Mouse (Mus musculus) liver, embryonic 14.5 days (tissue): ENCODE data around the gene Znrf3.

Experiments
- CTCF ChIP-seq: IDR thresholded peaks from 2 replicates; pipeline ENCODE4 v1.5.1; 2016; ENCODE audit warnings: antibody characterized with exemption, low read depth, control low read depth
- EP300 ChIP-seq: IDR thresholded peaks from 2 replicates; pipeline ENCODE4 v1.6.1; 2016; ENCODE audit warnings: antibody characterized with exemption, low read depth

- TF ChIP-seq EP300: no peak
- no peak for TF ChIP-seq CTCF
Measured at GRCm38 (mm10) chr11:5390969-5391831, 53.4 kb downstream of the Znrf3 start.
